Mouse (Mus musculus) cerebellum, adult 2 months (tissue): ENCODE data around the gene Txnip.

Experiments used
- CTCF ChIP-seq: fragments of 200-500 bp; IDR thresholded peaks from 2 replicates; pipeline ENCODE4 v1.5.1; 2011; ENCODE audit warnings: low read depth, mild to moderate bottlenecking, control low read depth, low read length, moderate library complexity, borderline replicate concordance; ENCODE audit not compliant: insufficient read depth
- POLR2A ChIP-seq: fragments of 200-500 bp; IDR thresholded peaks from 2 replicates; pipeline ENCODE4 v1.6.1; 2011; ENCODE audit warnings: low read length, control low read depth, borderline replicate concordance; ENCODE audit not compliant: insufficient read depth

GRCm38 (mm10) chr3:96596228-96596707 is 38.5 kb downstream of the Txnip start, which contains the start of gene Ankrd34a:
- TF ChIP-seq POLR2A (peak; percentile 35; the same call in 1 of the 2 replicates), CTCF (no peak)
